Mouse (Mus musculus) cerebellum, adult 2 months (tissue): ENCODE measurements around the gene Zbtb22.

Experiments used
- CTCF ChIP-seq: fragments of 200-500 bp; IDR thresholded peaks from 2 replicates; pipeline ENCODE4 v1.5.1; 2011; ENCODE audit warnings: low read depth, mild to moderate bottlenecking, control low read depth, low read length, moderate library complexity, borderline replicate concordance; ENCODE audit not compliant: insufficient read depth
- POLR2A ChIP-seq: fragments of 200-500 bp; IDR thresholded peaks from 2 replicates; pipeline ENCODE4 v1.6.1; 2011; ENCODE audit warnings: low read length, control low read depth, borderline replicate concordance; ENCODE audit not compliant: insufficient read depth

GRCm38 (mm10) chr17:33900989-33901314 lies 14.8 kb upstream of the Zbtb22 start:
- TF ChIP-seq CTCF: no peak
- no peak for TF ChIP-seq POLR2A
